Mouse (Mus musculus): Measurements from ENCODE around the gene Ece1.

- TF ChIP-seq GABPA (IDR thresholded peaks at IDR 0.05; ENCODE audit: low read depth, low read length) (no peak), POLR2A (IDR thresholded peaks at IDR 0.05; ENCODE audit: control insufficient read depth in 1 of 2, insufficient read depth in 1 of 2, low read depth in 1 of 2, low read length in 2 of 2, poor library complexity in 1 of 2) (no peak), GATA1 (IDR thresholded peaks at IDR 0.05; ENCODE audit: low read depth, low read length) (no peak), USF1 (IDR thresholded peaks at IDR 0.05; ENCODE audit: low read depth, low read length) (no peak)
Observed at GRCm38 (mm10) chr4:137879383-137880156, 17.5 kb downstream of the Ece1 start.
